Mouse (Mus musculus) urinary bladder, postnatal 14 days (tissue): ENCODE data around the gene Tspan8.
A peak's percentile ranks its signal among the peaks of the same experiment; 100 is the strongest.

Experiments used
- DNase-seq: peaks from one replicate; pipeline ENCODE4 v3.0.0; 2021; ENCODE audit warnings: low spot score

Gene Tspan8

GRCm38 (mm10) chr10:115834017-115834416, 17.4 kb downstream of the Tspan8 start:
- DNase-seq, result no peak

- DNase-seq, result no peak
Observed at GRCm38 (mm10) chr10:115846930-115847329, 30.3 kb downstream of the Tspan8 start.

GRCm38 (mm10) chr10:115848511-115848910, 31.9 kb downstream of the Tspan8 start:
- DNase-seq, result no peak

DNA sequence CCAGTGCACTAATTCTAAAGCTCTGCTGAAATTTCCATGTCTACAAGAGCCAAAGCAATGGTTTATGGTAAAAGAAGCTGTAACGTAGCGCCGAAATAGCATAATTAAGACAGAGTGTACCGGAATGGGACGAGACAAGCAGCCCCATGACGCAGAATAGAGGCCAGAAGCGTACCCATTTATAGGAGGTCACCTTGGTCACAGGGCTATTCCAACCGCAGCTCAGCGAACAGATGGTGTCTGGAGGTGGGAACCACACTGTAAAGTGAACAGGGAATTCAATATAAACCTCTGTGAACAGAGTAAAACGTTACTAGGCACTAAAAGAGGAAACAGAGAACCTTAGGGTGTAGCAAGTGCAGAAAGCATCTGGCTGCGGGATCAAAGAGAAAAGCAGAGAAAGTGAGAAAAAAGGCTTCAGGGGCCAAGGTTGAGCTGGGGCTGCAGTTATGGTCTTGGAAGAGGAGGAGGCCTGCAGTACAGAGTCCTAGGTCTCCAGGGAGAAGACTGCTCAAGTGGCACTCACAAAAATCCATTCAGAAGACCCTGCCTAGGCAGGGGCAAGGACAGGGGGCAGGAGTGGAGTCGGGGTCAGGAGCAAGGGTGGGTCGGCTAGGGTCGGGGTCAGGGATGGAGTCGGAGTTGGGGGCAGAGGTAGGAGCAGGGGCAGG, 43.7 kb downstream of the Tspan8 start:
- DNase-seq, result no peak

GRCm38 (mm10) chr10:115861967-115862366, 45.3 kb downstream of the Tspan8 start:
- DNase-seq, result peak; percentile 22

DNA sequence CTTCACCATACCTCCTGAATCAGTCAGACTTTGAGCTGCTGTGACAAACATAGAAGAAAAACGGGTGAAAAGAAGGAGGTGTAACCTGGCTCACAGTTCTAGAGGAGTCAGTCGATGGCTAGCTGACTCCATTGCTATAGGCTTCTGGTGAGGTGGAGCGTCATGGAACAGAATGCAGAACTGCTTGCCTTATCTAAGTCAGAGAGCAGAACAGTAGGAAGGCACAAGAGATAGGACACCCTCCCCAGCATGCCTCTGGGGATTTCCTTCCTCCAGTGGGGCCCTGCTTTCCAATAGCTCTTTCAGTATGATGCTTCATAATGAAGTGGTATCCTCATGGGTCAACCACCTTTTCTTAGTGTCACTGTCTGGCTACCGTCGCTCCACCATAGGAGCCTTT, 66.1 kb downstream of the Tspan8 start:
- DNase-seq, result no peak

GRCm38 (mm10) chr10:115891924-115892323, 75.3 kb downstream of the Tspan8 start:
- no peak for DNase-seq

- no peak for DNase-seq
Observed at GRCm38 (mm10) chr10:115892973-115893372, 76.3 kb downstream of the Tspan8 start.

DNA sequence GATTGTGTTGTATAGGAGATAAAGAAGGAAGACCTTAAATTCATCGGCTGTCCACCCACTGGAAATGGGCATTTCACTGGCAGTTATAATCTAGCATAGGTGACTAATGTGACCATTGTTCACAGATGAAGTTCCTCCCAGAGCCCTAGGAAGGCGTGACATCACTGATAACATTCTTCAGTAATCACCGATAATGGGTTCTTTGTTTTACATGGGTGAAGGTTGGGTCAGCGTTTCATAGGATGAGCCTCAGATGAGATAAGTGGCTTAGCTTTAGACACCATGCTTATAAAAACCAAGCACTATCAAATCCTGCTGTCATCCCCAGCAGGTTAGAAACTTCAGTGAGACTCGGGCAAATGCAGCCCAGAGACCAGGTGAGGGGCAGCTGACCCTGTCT, 77.4 kb downstream of the Tspan8 start:
- no peak for DNase-seq

GRCm38 (mm10) chr10:115896764-115897163, 80.1 kb downstream of the Tspan8 start:
- DNase-seq, result no peak

DNA sequence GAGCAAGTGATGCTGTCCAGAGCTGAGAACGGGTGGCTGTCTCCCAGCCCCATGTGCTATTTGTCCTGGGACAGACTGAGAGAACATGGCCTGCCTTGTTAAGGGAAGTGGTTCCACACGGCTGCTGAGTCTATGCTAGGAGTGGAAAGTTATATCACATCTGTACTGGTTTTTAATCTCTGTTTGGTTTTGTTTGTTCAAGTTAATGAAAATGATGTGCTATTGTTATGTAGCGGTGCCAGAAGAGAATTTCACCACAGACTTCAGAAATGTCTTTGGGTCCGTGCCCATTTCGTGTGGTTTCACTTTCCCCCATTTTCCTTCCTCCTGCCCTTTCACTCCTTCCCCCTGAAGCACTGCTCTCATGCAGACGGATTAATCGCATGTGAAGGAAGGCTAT, 80.6 kb downstream of the Tspan8 start:
- peak; percentile 9 for DNase-seq
